ENCODE assay signal across 8 mouse cellular contexts in the genomic region with DNA sequence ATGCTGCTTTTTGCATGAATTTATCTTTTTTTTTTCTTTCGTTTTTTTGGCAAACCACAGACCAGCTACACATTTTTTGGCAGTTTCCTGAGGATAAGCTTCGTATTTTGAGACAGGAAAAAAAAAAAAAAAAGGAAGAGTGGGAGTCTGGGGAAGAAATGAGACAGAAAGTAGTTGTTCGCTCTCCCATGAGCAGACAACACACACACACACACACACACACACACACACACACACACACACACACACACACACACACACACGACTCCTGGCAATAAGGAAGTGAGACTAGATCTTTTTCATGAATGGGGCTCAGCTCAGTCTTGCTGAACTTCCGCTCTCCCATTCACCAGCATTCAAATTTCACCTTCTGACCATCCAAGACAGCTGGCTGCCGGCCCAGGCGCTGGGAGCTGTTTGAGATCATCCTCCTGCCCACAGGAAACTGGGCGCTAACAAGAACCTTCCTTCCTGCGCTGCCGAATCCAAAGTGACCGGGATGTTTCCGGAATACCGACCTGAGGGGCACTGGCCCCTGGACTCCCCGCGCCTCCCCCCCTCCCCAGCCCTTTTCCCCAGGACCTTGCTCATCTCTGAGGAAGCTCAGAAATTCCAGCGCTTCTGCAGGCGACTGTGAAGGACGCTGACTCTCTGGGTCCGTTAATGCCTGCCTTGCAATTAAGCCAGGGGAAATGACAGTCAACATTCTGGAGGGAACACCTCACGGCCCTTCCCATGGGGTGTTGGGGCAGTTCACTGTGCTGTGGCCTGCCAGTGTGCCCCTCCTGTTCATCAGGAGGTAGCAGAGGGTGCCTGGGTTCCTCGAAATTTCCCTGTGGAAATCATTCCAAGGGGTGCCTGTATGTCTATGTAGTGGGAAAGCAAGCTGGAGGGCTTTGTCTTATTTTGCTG.
DNase-seq lines count a peak whose midpoint lies in the region; ATAC-seq and TF ChIP-seq lines count a peak whose summit lies in the region.

No protein-coding gene starts in this region.

- no peak overlapping the region for H3K9ac ChIP-seq in forebrain, embryonic 12.5 days
- H3K9ac ChIP-seq in heart, embryonic 16.5 days (ENCODE audit: low read length) = peak overlapping the region; percentile 69
- H3K9ac ChIP-seq in liver, embryonic 12.5 days = peak overlapping the region; percentile 59
- no peak overlapping the region for H3K9ac ChIP-seq in stomach, embryonic 14.5 days (replicated peaks; ENCODE audit: low read depth, low read length)

- no peaks in the 10 kb centered on the region for H3K79me2 ChIP-seq in myocyte (ENCODE audit: control insufficient read depth, insufficient read depth)

- no peaks in the 10 kb centered on the region for H3K9me3 ChIP-seq in forebrain, embryonic 12.5 days
- H3K9me3 ChIP-seq in heart, embryonic 16.5 days (replicated peaks; ENCODE audit: control insufficient read depth, low read length) = no peaks in the 10 kb centered on the region
- H3K9me3 ChIP-seq in liver, embryonic 12.5 days (replicated peaks) = no peaks in the 10 kb centered on the region
- no peaks in the 10 kb centered on the region for H3K9me3 ChIP-seq in stomach, embryonic 14.5 days (ENCODE audit: control insufficient read depth, low read depth, low read length)

- H3K36me3 ChIP-seq in forebrain, embryonic 12.5 days (replicated peaks) = no peaks in the 10 kb centered on the region
- no peaks in the 10 kb centered on the region for H3K36me3 ChIP-seq in heart, embryonic 16.5 days (ENCODE audit: control insufficient read depth, insufficient read depth)
- H3K36me3 ChIP-seq in liver, embryonic 12.5 days = no peaks in the 10 kb centered on the region
- H3K36me3 ChIP-seq in myocyte (ENCODE audit: control insufficient read depth, insufficient read depth) = no peaks in the 10 kb centered on the region
- H3K36me3 ChIP-seq in stomach, embryonic 14.5 days (ENCODE audit: control insufficient read depth, insufficient read depth, low read length) = no peaks in the 10 kb centered on the region

- DNase-seq in CD4-positive, CD25-positive, alpha-beta regulatory T cell, adult 2 months (ENCODE audit: low read depth, low spot score) = peak; percentile 70
- DNase-seq in kidney, postnatal 25 days = peak; percentile 90 to 92

- H3K4me2 ChIP-seq in forebrain, embryonic 12.5 days = peak overlapping the region; percentile 55
- peak overlapping the region; percentile 79 for H3K4me2 ChIP-seq in heart, embryonic 16.5 days (ENCODE audit: low read depth, low read length)
- H3K4me2 ChIP-seq in liver, embryonic 12.5 days = peak overlapping the region; percentile 66
- peak overlapping the region; percentile 67 for H3K4me2 ChIP-seq in myocyte (ENCODE audit: low read depth)
- H3K4me2 ChIP-seq in stomach, embryonic 14.5 days (replicated peaks; ENCODE audit: low read depth, low read length) = peak overlapping the region; percentile 52

- no peaks in the 10 kb centered on the region for H3K4me1 ChIP-seq in brown adipose tissue, adult 24 weeks (ENCODE audit: control insufficient read depth, insufficient read depth, insufficient read length, low read length)
- H3K4me1 ChIP-seq in forebrain, embryonic 12.5 days = peaks cover 10% of the 10 kb centered on the region
- peaks cover 6% of the 10 kb centered on the region for H3K4me1 ChIP-seq in heart, embryonic 16.5 days (ENCODE audit: control insufficient read depth, insufficient read depth, low read length)
- H3K4me1 ChIP-seq in liver, embryonic 12.5 days = peaks cover 14% of the 10 kb centered on the region
- peaks cover 13% of the 10 kb centered on the region; the same call in 1 of the 2 replicates for H3K4me1 ChIP-seq in stomach, embryonic 14.5 days (ENCODE audit: control insufficient read depth, insufficient read depth, low read length)

- H3ac ChIP-seq in myocyte (ENCODE audit: control insufficient read depth, insufficient read length) = no peak overlapping the region

- peak overlapping the region; percentile 25 for H3K4me3 ChIP-seq in brown adipose tissue, adult 24 weeks (ENCODE audit: insufficient read depth, low read depth, low read length)
- peak overlapping the region; percentile 27 for H3K4me3 ChIP-seq in forebrain, embryonic 12.5 days (replicated peaks)
- peak overlapping the region; percentile 51 for H3K4me3 ChIP-seq in heart, embryonic 16.5 days (ENCODE audit: low read length)
- H3K4me3 ChIP-seq in liver, embryonic 12.5 days = peak overlapping the region; percentile 44
- H3K4me3 ChIP-seq in myocyte = peak overlapping the region; percentile 5
- peak overlapping the region; percentile 12; the same call in 1 of the 2 replicates for H3K4me3 ChIP-seq in stomach, embryonic 14.5 days (ENCODE audit: low read depth, low read length)

- H3K27me3 ChIP-seq in forebrain, embryonic 12.5 days = peaks cover 18% of the 10 kb centered on the region; the same call in 1 of the 2 replicates
- H3K27me3 ChIP-seq in heart, embryonic 16.5 days (ENCODE audit: control insufficient read depth, insufficient read depth, low read length) = peaks cover 5% of the 10 kb centered on the region
- H3K27me3 ChIP-seq in liver, embryonic 12.5 days (replicated peaks) = peaks cover 52% of the 10 kb centered on the region
- no peaks in the 10 kb centered on the region for H3K27me3 ChIP-seq in myocyte (ENCODE audit: control insufficient read depth, insufficient read depth, insufficient read length)
- no peaks in the 10 kb centered on the region for H3K27me3 ChIP-seq in stomach, embryonic 14.5 days (ENCODE audit: control insufficient read depth, insufficient read depth, low read length)

- H3K27ac ChIP-seq in brown adipose tissue, adult 24 weeks (replicated peaks; ENCODE audit: low read depth, low read length) = no peak overlapping the region
- peak overlapping the region; percentile 13; the same call in 1 of the 2 replicates for H3K27ac ChIP-seq in forebrain, embryonic 12.5 days
- peak overlapping the region; percentile 58 for H3K27ac ChIP-seq in heart, embryonic 16.5 days (ENCODE audit: low read length)
- H3K27ac ChIP-seq in liver, embryonic 12.5 days = peak overlapping the region; percentile 66; the same call in 1 of the 2 replicates
- peak overlapping the region; percentile 72 for H3K27ac ChIP-seq in stomach, embryonic 14.5 days (ENCODE audit: low read length)

- 0 out of 2 replicates have a peak, but pooled peaks have one; percentile 27 for ATAC-seq in forebrain, embryonic 12.5 days (ENCODE audit: low FRiP score)
- peak; percentile 56 for ATAC-seq in heart, embryonic 16.5 days (replicated peaks; ENCODE audit: extremely low read depth, insufficient read depth, low FRiP score)
- ATAC-seq in liver, embryonic 12.5 days = peak; percentile 27; the same call in 1 of the 2 replicates
- ATAC-seq in stomach, embryonic 14.5 days (ENCODE audit: insufficient number of reproducible peaks, insufficient read depth, low FRiP score, low read depth) = peak; percentile 46; the same call in 1 of the 2 replicates

- WGBS in forebrain, embryonic 12.5 days = 10% methylated on average over 19 of the region's 21 CpGs
- 8% methylated on average over 20 of the region's 21 CpGs for WGBS in heart, embryonic 16.5 days
- WGBS in liver, embryonic 12.5 days (ENCODE audit: insufficient replicate concordance) = 2% methylated on average over 20 of the region's 21 CpGs
- WGBS in stomach, embryonic 14.5 days = 11% methylated on average over 21 of the region's 21 CpGs

- TF ChIP-seq POLR2A in myocyte (IDR thresholded peaks at IDR 0.05; ENCODE audit: insufficient read length, low read depth) = no peak

TF ChIP-seq in myocyte, 11 proteins besides CTCF, POLR2A, EP300 and RAD21:
- TF ChIP-seq SRF (IDR thresholded peaks at IDR 0.05; ENCODE audit: control insufficient read depth, insufficient read length, low read depth) = no peak
- no peak for TF ChIP-seq E2F4 (IDR thresholded peaks at IDR 0.05; ENCODE audit: insufficient read depth)
- no peak for TF ChIP-seq MYOG (IDR thresholded peaks at IDR 0.05; ENCODE audit: control insufficient read depth in 1 of 3, insufficient read depth in 1 of 3, insufficient read length in 2 of 3, low read depth in 2 of 3)
- no peak for TF ChIP-seq MAX (IDR thresholded peaks at IDR 0.05; ENCODE audit: low read depth)
- TF ChIP-seq TCF3 (IDR thresholded peaks at IDR 0.05; ENCODE audit: insufficient read length, low read depth) = no peak
- TF ChIP-seq TCF12 (IDR thresholded peaks at IDR 0.05; ENCODE audit: insufficient read depth, poor library complexity, severe bottlenecking) = no peak
- TF ChIP-seq REST (IDR thresholded peaks at IDR 0.05; ENCODE audit: insufficient read depth, insufficient read length) = no peak
- TF ChIP-seq CEBPB (IDR thresholded peaks at IDR 0.05; ENCODE audit: insufficient read depth, poor library complexity, severe bottlenecking) = no peak
- no peak for TF ChIP-seq POLR2AphosphoS2 (IDR thresholded peaks at IDR 0.05; ENCODE audit: insufficient read length, low read depth)
- no peak for TF ChIP-seq MYOD1 (IDR thresholded peaks at IDR 0.05; ENCODE audit: control insufficient read depth in 1 of 3, insufficient read length in 2 of 3, low read depth in 2 of 3)
- TF ChIP-seq USF1 (IDR thresholded peaks at IDR 0.05; ENCODE audit: low read depth) = no peak

Comparison
In these comparisons a context has a peak if more than half of its experiments do, and no peak if none do; other contexts are left out.
1. H3K9ac ChIP-seq: peak in heart, embryonic 16.5 days (single experiment) and liver, embryonic 12.5 days (single experiment); none in forebrain, embryonic 12.5 days (single experiment) and stomach, embryonic 14.5 days (single experiment).
2. Peak in every context shown above with its lines, with median percentiles within 50 percentile points of each other: H3K4me3 ChIP-seq, ATAC-seq and H3K4me2 ChIP-seq.